7 mouse cellular contexts compared by ENCODE assay signal in the genomic region with DNA sequence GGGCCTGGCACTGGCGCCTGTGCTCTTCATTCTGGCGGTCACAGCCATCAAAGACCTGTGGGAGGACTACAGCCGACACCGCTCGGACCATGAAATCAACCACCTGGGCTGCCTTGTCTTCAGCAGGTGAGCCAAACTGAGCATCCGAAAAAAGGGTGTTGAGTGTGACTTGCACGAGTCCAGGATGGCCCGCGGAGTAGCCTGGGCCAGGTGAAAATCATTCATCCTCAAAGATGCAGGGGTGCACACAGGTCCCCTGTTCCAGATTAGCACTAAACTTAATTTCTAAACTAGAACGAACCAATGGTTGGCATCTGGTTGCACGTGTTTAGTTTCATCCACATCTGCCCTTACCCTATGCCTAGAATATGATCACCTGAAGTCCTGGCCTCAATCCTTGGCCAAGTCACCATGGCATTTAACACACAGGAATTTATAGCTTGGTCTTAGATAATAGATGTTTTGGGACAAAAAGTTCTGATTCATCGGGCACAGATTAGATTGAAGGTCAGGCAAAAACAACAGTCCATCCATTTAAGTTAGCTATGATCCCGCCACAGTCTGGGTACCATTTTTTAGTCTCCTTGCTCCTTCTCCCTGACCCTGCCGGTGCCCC. TPM values are rescaled to one million over a fixed set of nuclear protein-coding genes. Genes with fewer than 3 reads are reported as not detected.
DNase-seq lines count a peak whose midpoint lies in the region; ATAC-seq and TF ChIP-seq lines count a peak whose summit lies in the region.

No protein-coding gene starts in this region.

- H3K27ac ChIP-seq in forebrain, embryonic 10.5 days: peak overlapping the region; percentile 91
- H3K27ac ChIP-seq in limb, embryonic 11.5 days (replicated peaks; ENCODE audit: low read depth, low read length): no peak overlapping the region
- no peak overlapping the region for H3K27ac ChIP-seq in neural tube, embryonic 15.5 days (replicated peaks)

- H3K36me3 ChIP-seq in forebrain, embryonic 10.5 days (replicated peaks): no peaks in the 10 kb centered on the region
- H3K36me3 ChIP-seq in limb, embryonic 11.5 days (ENCODE audit: control insufficient read depth, insufficient read depth, low read length): no peaks in the 10 kb centered on the region
- H3K36me3 ChIP-seq in neural tube, embryonic 15.5 days: no peaks in the 10 kb centered on the region

- peak overlapping the region; percentile 86 for H3K4me3 ChIP-seq in lung, adult 2 months (replicated peaks; ENCODE audit: extremely low read depth, low read depth, low read length)
- peak overlapping the region; percentile 74 for H3K4me3 ChIP-seq in forebrain, embryonic 10.5 days
- H3K4me3 ChIP-seq in limb, embryonic 11.5 days (ENCODE audit: low read depth, low read length): peak overlapping the region; percentile 60
- H3K4me3 ChIP-seq in neural tube, embryonic 15.5 days (replicated peaks): peak overlapping the region; percentile 70

- H3K4me1 ChIP-seq in lung, adult 2 months (ENCODE audit: control insufficient read depth, insufficient read depth, low read length): no peaks in the 10 kb centered on the region
- H3K4me1 ChIP-seq in forebrain, embryonic 10.5 days: peaks cover 13% of the 10 kb centered on the region
- H3K4me1 ChIP-seq in limb, embryonic 11.5 days (ENCODE audit: control insufficient read depth, insufficient read depth, low read length): no peaks in the 10 kb centered on the region
- peaks cover 10% of the 10 kb centered on the region for H3K4me1 ChIP-seq in neural tube, embryonic 15.5 days

- H3K9ac ChIP-seq in limb, embryonic 11.5 days (ENCODE audit: low read length): peak overlapping the region; percentile 69
- H3K9ac ChIP-seq in neural tube, embryonic 15.5 days (replicated peaks): peak overlapping the region; percentile 62

- no peaks in the 10 kb centered on the region for H3K9me3 ChIP-seq in forebrain, embryonic 10.5 days
- no peaks in the 10 kb centered on the region for H3K9me3 ChIP-seq in limb, embryonic 11.5 days (ENCODE audit: control insufficient read depth, low read length)
- H3K9me3 ChIP-seq in neural tube, embryonic 15.5 days (replicated peaks): no peaks in the 10 kb centered on the region

- DNase-seq in lung, adult 2 months: no peak
- DNase-seq in lung, postnatal 36 days: no peak
- no peak for DNase-seq in forebrain, embryonic 10.5 days (ENCODE audit: extremely low spot score, low spot score)
- DNase-seq in limb, embryonic 11.5 days (ENCODE audit: low spot score): no peak
- no peak for DNase-seq in ovary, postnatal 10 days (ENCODE audit: low spot score)
- DNase-seq in layer of hippocampus, adult 8-10 months (ENCODE audit: low spot score in 2 of 2): no peak

- TF ChIP-seq POLR2A in lung, adult 2 months (IDR thresholded peaks at IDR 0.05; ENCODE audit: borderline replicate concordance, extremely low read depth, low read depth, low read length): no peak

- H3K4me2 ChIP-seq in limb, embryonic 11.5 days (ENCODE audit: low read depth, severe bottlenecking): peak overlapping the region; percentile 86
- H3K4me2 ChIP-seq in neural tube, embryonic 15.5 days: peak overlapping the region; percentile 98

- H3K27me3 ChIP-seq in forebrain, embryonic 10.5 days (ENCODE audit: poor library complexity, severe bottlenecking): peaks cover 32% of the 10 kb centered on the region
- H3K27me3 ChIP-seq in limb, embryonic 11.5 days (ENCODE audit: control insufficient read depth, insufficient read depth, low read length): no peaks in the 10 kb centered on the region
- H3K27me3 ChIP-seq in neural tube, embryonic 15.5 days (replicated peaks): 0 out of 2 replicates have a peak, but pooled peaks cover 3% of the 10 kb centered on the region

- 26% methylated on average over 14 of the region's 14 CpGs for WGBS in lung, adult 2 months
- 25% methylated on average over 14 of the region's 14 CpGs for WGBS in forebrain, embryonic 10.5 days
- WGBS in limb, embryonic 11.5 days: 26% methylated on average over 14 of the region's 14 CpGs
- WGBS in neural tube, embryonic 15.5 days: 26% methylated on average over 14 of the region's 14 CpGs

- TF ChIP-seq CTCF in lung, adult 2 months (IDR thresholded peaks at IDR 0.05; ENCODE audit: insufficient read depth, low read length): no peak

- peak; percentile 10; the same call in 1 of the 2 replicates for ATAC-seq in limb, embryonic 11.5 days (ENCODE audit: insufficient number of reproducible peaks, low FRiP score, low TSS enrichment, low read depth)
- no peak for ATAC-seq in neural tube, embryonic 15.5 days (ENCODE audit: low FRiP score)

RNA-seq across cellular contexts. Expression of a gene that starts 2.9 kb away (rescaled TPM):
- polyA plus RNA-seq in lung, adult 2 months (2012; rRNA removed): 8.6 and 8.9 TPM in 2 replicates
- 2.4 and 2.5 TPM in 2 replicates for polyA plus RNA-seq in forebrain, embryonic 10.5 days (2016; fragmentation: Nextera tagmentation; extraction: Ambion mirVana)
- 1.3 and 2.1 TPM in 2 replicates for polyA plus RNA-seq in limb, embryonic 11.5 days (2014; fragmentation: Nextera tagmentation; extraction: Ambion mirVana)
- 1.1 and 2.3 TPM in 2 replicates for polyA plus RNA-seq in neural tube, embryonic 15.5 days (2015; fragmentation: Nextera tagmentation; extraction: Ambion mirVana)
- 1 to 10 TPM; 7.8 to 8.6 (median 8.2) TPM for total RNA-seq in layer of hippocampus, adult 8-10 months (2022)
